Mouse (Mus musculus) embryonic fibroblast, embryonic 13.5 days (primary cell): ENCODE data around the gene Atp5l.

Experiments used
- CTCF ChIP-seq: IDR thresholded peaks from 2 replicates; pipeline ENCODE4 v1.5.1; 2011; ENCODE audit warnings: mild to moderate bottlenecking, control low read depth, low read length, moderate library complexity, borderline replicate concordance; ENCODE audit not compliant: insufficient read depth
- POLR2A ChIP-seq: IDR thresholded peaks from 2 replicates; pipeline ENCODE4 v1.6.1; 2011; ENCODE audit warnings: low read depth, mild to moderate bottlenecking, control low read depth, low read length, moderate library complexity

GRCm38 (mm10) chr9:44946185-44946695, 25.7 kb upstream of the Atp5l start:
- TF ChIP-seq CTCF (no peak), POLR2A (no peak)
